Mouse (Mus musculus): ENCODE measurements around the gene Armc2.

GRCm38 (mm10) chr10:41936100-41936499 is 82.1 kb downstream of the Armc2 start:
- TF ChIP-seq CTCF (IDR thresholded peaks at IDR 0.05; ENCODE audit: borderline replicate concordance, extremely low read depth, insufficient read depth, insufficient read length) (no peak), POLR2A (IDR thresholded peaks at IDR 0.05; ENCODE audit: borderline replicate concordance, extremely low read depth, insufficient read depth, insufficient read length, poor library complexity, severe bottlenecking) (no peak)
